8 mouse cellular contexts compared by ENCODE assay signal in genomic region chr9:106454888-106455681, GRCm38 (mm10). TPM values are rescaled to one million over a fixed set of nuclear protein-coding genes. Genes with fewer than 3 reads are reported as not detected.
DNase-seq lines count a peak whose midpoint lies in the region; ATAC-seq and TF ChIP-seq lines count a peak whose summit lies in the region.

No protein-coding gene starts in this region.

- peak overlapping the region; percentile 92 for H3K4me2 ChIP-seq in hindbrain, postnatal 0 days (ENCODE audit: low read depth, low read length)
- H3K4me2 ChIP-seq in neural tube, embryonic 11.5 days (ENCODE audit: low read depth): peak overlapping the region; percentile 99

- 4% methylated on average over 17 of the region's 17 CpGs for WGBS in hindbrain, postnatal 0 days
- WGBS in neural tube, embryonic 11.5 days: 0% methylated on average over 16 of the region's 17 CpGs

- H3K4me1 ChIP-seq in hindbrain, postnatal 0 days (ENCODE audit: insufficient read depth, low read length): peaks cover 35% of the 10 kb centered on the region
- peaks cover 57% of the 10 kb centered on the region for H3K4me1 ChIP-seq in neural tube, embryonic 11.5 days (ENCODE audit: control insufficient read depth, insufficient read depth, low read length)

- peaks cover 2% of the 10 kb centered on the region for H3K36me3 ChIP-seq in hindbrain, postnatal 0 days (ENCODE audit: insufficient read depth, low read length)
- peaks cover under 1% of the 10 kb centered on the region; the same call in 1 of the 2 replicates for H3K36me3 ChIP-seq in neural tube, embryonic 11.5 days (ENCODE audit: control insufficient read depth, insufficient read depth, low read length)

- ATAC-seq in hindbrain, postnatal 0 days: peak; percentile 29
- peak; percentile 4; the same call in 1 of the 2 replicates for ATAC-seq in neural tube, embryonic 11.5 days (ENCODE audit: insufficient read depth, low FRiP score, low TSS enrichment)
- ATAC-seq in granulocyte monocyte progenitor cell, adult 5-6 weeks (replicated peaks; ENCODE audit: poor library complexity, severe bottlenecking): no peak

- no peak for TF ChIP-seq CTCF in hindbrain, postnatal 0 days (IDR thresholded peaks at IDR 0.05; ENCODE audit: low read depth)

- no peaks in the 10 kb centered on the region for H3K27me3 ChIP-seq in hindbrain, postnatal 0 days (ENCODE audit: insufficient read depth, low read length)
- no peaks in the 10 kb centered on the region for H3K27me3 ChIP-seq in neural tube, embryonic 11.5 days (ENCODE audit: control insufficient read depth, insufficient read depth, low read length)

- peak overlapping the region; percentile 85 for H3K9ac ChIP-seq in hindbrain, postnatal 0 days (replicated peaks; ENCODE audit: low read length)
- peak overlapping the region; percentile 96 for H3K9ac ChIP-seq in neural tube, embryonic 11.5 days (ENCODE audit: low read length)

- peak overlapping the region; percentile 94 for H3K27ac ChIP-seq in hindbrain, postnatal 0 days
- H3K27ac ChIP-seq in neural tube, embryonic 11.5 days (ENCODE audit: low read depth, low read length): peak overlapping the region; percentile 98

- peak; percentile 36 for DNase-seq in cerebellum, adult 8-10 months
- DNase-seq in cerebellum, adult 11 months: no peak
- DNase-seq in right cerebral cortex, adult 18-20 months: peak; percentile 64
- no peak for DNase-seq in right cerebral cortex, postnatal 4 days
- peak; percentile 72 for DNase-seq in hindbrain, postnatal 0 days (ENCODE audit: low spot score)
- DNase-seq in neural tube, embryonic 11.5 days (ENCODE audit: low spot score): peak; percentile 68
- no peak for DNase-seq in ovary, postnatal 10 days (ENCODE audit: low spot score)

- H3K4me3 ChIP-seq in hindbrain, postnatal 0 days (ENCODE audit: low read length): peak overlapping the region; percentile 70
- H3K4me3 ChIP-seq in neural tube, embryonic 11.5 days (ENCODE audit: low read depth, low read length): peak overlapping the region; percentile 90

- H3K9me3 ChIP-seq in hindbrain, postnatal 0 days (ENCODE audit: low read length): no peaks in the 10 kb centered on the region
- H3K9me3 ChIP-seq in neural tube, embryonic 11.5 days (ENCODE audit: control insufficient read depth, low read length): no peaks in the 10 kb centered on the region

RNA-seq across cellular contexts. Expression of gene Pcbp4, which starts 2.0 kb away (rescaled TPM):
- total RNA-seq in hindbrain, postnatal 0 days (2014; rRNA removed): 623 and 719 TPM in 2 replicates
- 214 and 228 TPM in 2 replicates for polyA plus RNA-seq in hindbrain, postnatal 0 days (2015; fragmentation: Nextera tagmentation; extraction: Ambion mirVana)
- 267 and 278 TPM in 2 replicates for polyA plus RNA-seq in neural tube, embryonic 11.5 days (2014; fragmentation: Nextera tagmentation; extraction: Ambion mirVana)
- total RNA-seq in granulocyte monocyte progenitor cell, adult 5-6 weeks (2014; fragmentation: Nextera tagmentation): 4.5 TPM in 2 replicates
- total RNA-seq in granulocyte monocyte progenitor cell, adult 5-6 weeks (2017): 1.2 and 3.6 TPM in 2 replicates

RNA-seq across cellular contexts. Expression of gene Abhd14a, which starts 7.6 kb away (rescaled TPM):
- 59.6 and 62.1 TPM in 2 replicates for total RNA-seq in hindbrain, postnatal 0 days (2014; rRNA removed)
- polyA plus RNA-seq in hindbrain, postnatal 0 days (2015; fragmentation: Nextera tagmentation; extraction: Ambion mirVana): 66.8 and 69.2 TPM in 2 replicates
- 33.9 and 38.6 TPM in 2 replicates for polyA plus RNA-seq in neural tube, embryonic 11.5 days (2014; fragmentation: Nextera tagmentation; extraction: Ambion mirVana)
- total RNA-seq in granulocyte monocyte progenitor cell, adult 5-6 weeks (2014; fragmentation: Nextera tagmentation): 50.3 and 57.3 TPM in 2 replicates
- 26.0 and 27.0 TPM in 2 replicates for total RNA-seq in granulocyte monocyte progenitor cell, adult 5-6 weeks (2017)

RNA-seq across cellular contexts. Expression of gene Abhd14b, which starts 7.8 kb away (rescaled TPM):
- total RNA-seq in hindbrain, postnatal 0 days (2014; rRNA removed): 20.6 and 26.8 TPM in 2 replicates
- 12.4 and 16.8 TPM in 2 replicates for polyA plus RNA-seq in hindbrain, postnatal 0 days (2015; fragmentation: Nextera tagmentation; extraction: Ambion mirVana)
- 7.3 and 7.5 TPM in 2 replicates for polyA plus RNA-seq in neural tube, embryonic 11.5 days (2014; fragmentation: Nextera tagmentation; extraction: Ambion mirVana)
- 17.5 and 26.1 TPM in 2 replicates for total RNA-seq in granulocyte monocyte progenitor cell, adult 5-6 weeks (2014; fragmentation: Nextera tagmentation)
- total RNA-seq in granulocyte monocyte progenitor cell, adult 5-6 weeks (2017): 5.7 and 7.2 TPM in 2 replicates

RNA-seq across cellular contexts. Expression of gene Gpr62, which starts 10.7 kb away (rescaled TPM):
- total RNA-seq in hindbrain, postnatal 0 days (2014; rRNA removed): 1.9 and 3.1 TPM in 2 replicates
- 3.2 TPM in 2 replicates for polyA plus RNA-seq in hindbrain, postnatal 0 days (2015; fragmentation: Nextera tagmentation; extraction: Ambion mirVana)
- 0.20 and 0.23 TPM in 2 replicates for polyA plus RNA-seq in neural tube, embryonic 11.5 days (2014; fragmentation: Nextera tagmentation; extraction: Ambion mirVana)
- total RNA-seq in granulocyte monocyte progenitor cell, adult 5-6 weeks (2014; fragmentation: Nextera tagmentation): not detected in 2 replicates
- not detected in 2 replicates for total RNA-seq in granulocyte monocyte progenitor cell, adult 5-6 weeks (2017)

RNA-seq across cellular contexts. Expression of gene Acy1, which starts 17.0 kb away (rescaled TPM):
- total RNA-seq in hindbrain, postnatal 0 days (2014; rRNA removed): 19.3 and 28.0 TPM in 2 replicates
- 22.2 and 23.0 TPM in 2 replicates for polyA plus RNA-seq in hindbrain, postnatal 0 days (2015; fragmentation: Nextera tagmentation; extraction: Ambion mirVana)
- polyA plus RNA-seq in neural tube, embryonic 11.5 days (2014; fragmentation: Nextera tagmentation; extraction: Ambion mirVana): 32.1 and 33.4 TPM in 2 replicates
- total RNA-seq in granulocyte monocyte progenitor cell, adult 5-6 weeks (2014; fragmentation: Nextera tagmentation): 35.0 and 41.7 TPM in 2 replicates
- total RNA-seq in granulocyte monocyte progenitor cell, adult 5-6 weeks (2017): 34.2 and 54.3 TPM in 2 replicates

Comparison
In these comparisons a context has a peak if more than half of its experiments do, and no peak if none do; other contexts are left out.
1. DNase-seq: peak in cerebellum, adult 8-10 months (single experiment), right cerebral cortex, adult 18-20 months (single experiment), hindbrain, postnatal 0 days (single experiment) and neural tube, embryonic 11.5 days (single experiment); none in cerebellum, adult 11 months (single experiment), right cerebral cortex, postnatal 4 days (single experiment) and ovary, postnatal 10 days (single experiment).
2. RNA of gene Pcbp4, which starts 2.0 kb away (total RNA-seq): 623 to 719 TPM in hindbrain, postnatal 0 days; 1.2 to 4.5 TPM in granulocyte monocyte progenitor cell, adult 5-6 weeks; every median in the first group is over 100 times any median in the second.